Mouse (Mus musculus): ENCODE measurements around the gene Napsa.

Gene Napsa

DNA sequence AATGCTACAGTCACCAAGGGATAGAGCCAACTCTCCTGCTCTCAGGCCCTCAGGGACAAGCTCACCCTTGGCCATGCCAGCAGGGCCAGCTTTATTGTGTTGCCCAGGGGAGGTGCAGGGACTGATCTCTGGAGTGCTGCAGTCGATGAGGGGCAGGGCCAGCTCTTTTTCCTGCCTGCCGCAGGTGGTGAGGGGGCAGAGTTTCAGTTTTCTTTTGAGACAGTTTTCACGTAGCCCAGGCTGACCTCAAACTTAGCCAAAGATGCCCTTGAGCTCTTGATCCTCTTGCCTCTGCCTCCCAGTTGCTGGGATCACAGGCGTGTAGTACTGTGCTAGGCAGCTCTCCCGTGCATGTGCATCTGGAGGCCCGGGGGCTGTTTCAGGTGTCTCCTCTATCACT is 1.2 kb upstream of the Napsa start:
- no peak for DNase-seq (ENCODE audit: low spot score in 2 of 2)

DNA sequence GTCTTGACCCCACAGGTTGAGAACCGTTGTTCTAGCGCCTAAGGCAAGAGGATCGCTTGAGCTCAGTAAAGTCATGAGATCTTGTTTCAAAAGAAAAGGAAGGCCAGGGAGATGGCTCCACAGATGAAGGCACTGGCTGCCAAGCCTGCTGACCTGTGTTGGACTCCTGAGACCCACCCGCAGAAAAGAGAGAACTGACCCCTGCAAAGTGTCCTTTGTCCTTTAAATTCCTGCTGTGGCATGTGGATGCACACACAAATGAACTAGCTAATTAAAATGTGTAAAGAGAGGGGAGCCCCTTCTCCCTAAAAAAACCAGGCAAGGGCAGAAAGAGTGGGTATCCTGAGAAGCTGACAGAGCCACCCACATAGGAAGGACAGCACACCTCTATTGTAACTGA is 369 bp upstream of the Napsa start:
- no peak for DNase-seq (ENCODE audit: low spot score in 2 of 2)

DNA sequence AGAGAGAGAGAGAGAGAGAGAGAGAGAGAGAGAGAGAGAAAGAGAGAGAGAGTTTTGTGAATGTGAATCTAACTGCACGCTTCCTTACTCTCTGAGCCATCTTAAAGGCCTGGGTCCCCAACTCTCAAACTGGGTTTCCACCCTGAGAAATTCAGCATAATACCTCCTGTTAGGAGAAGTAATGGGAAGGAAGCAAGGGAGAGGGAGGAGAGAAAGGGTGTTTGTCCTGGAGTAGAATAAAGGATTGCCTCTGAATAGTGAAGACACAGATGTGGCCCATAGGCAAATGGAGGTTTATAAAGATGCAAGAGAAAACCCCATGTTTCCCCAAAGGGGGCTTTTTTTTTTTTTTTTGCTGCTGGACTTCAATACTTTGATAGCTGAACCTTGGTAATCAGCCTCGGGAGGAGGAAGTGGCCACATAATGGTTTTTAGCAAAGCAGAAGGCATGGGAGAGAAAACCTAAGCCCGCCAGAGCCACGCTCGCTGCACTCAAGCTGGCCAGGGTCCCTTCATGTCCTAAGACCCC is 840 bp downstream of the Napsa start:
- DNase-seq (ENCODE audit: low spot score in 2 of 2): no peak

DNA sequence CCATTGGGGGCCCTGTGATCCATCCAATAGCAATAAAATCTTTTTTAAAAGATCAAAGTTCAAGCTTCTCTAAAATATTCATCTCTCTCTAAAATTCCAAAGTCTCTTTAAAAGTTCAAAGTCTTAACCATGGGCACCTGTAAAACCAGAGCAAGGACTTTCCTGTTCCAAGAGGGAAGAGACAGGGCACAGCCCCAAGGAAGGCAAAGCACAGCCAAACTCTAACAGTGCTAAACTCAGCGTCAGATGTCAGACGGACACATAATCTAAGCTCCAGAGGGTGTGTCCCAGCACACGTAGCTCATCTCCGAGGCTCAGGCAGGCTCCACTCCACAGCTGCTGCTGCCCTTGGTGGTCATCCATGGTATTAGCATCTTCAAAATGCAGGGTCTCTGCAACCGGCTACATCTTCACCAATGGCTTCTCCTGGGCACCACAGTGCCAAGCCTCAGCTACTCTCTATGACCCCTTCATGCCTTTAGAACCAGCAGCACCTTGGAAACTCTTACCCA is 4.2 kb downstream of the Napsa start:
- DNase-seq (ENCODE audit: low spot score in 2 of 2): no peak

DNA sequence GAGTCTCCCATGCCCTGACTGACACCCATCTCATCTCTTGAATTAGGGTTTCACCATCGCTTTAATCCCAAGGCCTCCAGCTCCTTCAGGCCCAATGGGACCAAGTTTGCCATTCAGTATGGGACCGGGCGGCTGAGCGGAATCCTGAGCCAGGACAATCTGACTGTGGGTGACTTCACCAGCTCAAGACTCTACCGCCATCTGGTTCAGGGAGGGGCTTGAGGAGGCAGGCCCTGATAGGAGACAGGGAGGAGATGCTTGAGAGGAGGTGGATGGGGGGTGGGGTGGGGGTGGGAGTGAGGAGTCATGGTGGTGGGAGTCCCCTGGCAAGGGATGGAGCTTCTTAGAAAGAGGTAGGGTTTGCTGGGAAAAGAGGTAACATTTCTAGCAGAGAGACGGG is 9.5 kb downstream of the Napsa start:
- no peak for DNase-seq (ENCODE audit: low spot score in 2 of 2)

DNA sequence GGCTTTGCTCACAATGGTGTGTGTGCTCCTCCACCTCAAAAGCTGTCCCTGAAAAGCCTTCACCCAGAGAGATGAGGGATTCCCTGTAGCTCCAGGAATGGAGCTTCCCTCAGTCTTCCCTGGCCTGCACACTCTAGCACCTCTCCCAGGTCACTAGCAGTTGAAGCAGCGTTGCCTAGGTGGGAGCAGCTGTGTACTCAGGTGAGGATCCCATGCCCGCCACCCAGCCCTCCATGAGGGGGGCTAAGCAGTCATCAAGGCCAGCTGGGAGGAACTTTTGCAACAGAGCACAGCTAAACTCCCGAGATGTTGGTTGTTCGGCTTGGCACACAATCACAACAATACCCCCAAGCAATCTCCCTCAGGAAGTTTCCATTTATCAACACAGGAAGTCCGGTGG is 10.5 kb downstream of the Napsa start:
- DNase-seq (ENCODE audit: low spot score in 2 of 2): no peak

DNA sequence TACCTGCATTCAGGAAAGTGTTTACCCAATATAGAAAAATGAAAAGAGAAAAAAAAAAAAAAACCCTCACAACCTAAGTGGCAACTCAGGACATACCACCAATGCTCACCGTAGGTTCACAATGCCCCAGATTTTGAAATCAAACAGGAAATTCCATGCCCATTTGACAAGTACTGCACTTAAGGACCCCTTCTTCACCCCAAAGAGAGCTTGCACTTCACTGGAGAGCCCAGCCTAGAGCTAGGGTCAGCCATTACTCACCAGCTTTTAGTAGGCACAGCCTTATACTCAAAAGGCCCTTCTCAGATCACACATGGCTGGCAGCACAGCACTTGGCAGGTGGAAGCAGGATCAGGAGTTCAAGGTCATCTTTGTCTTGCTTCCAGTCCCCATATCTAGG is 11.0 kb downstream of the Napsa start:
- DNase-seq (ENCODE audit: low spot score in 2 of 2): no peak

DNA sequence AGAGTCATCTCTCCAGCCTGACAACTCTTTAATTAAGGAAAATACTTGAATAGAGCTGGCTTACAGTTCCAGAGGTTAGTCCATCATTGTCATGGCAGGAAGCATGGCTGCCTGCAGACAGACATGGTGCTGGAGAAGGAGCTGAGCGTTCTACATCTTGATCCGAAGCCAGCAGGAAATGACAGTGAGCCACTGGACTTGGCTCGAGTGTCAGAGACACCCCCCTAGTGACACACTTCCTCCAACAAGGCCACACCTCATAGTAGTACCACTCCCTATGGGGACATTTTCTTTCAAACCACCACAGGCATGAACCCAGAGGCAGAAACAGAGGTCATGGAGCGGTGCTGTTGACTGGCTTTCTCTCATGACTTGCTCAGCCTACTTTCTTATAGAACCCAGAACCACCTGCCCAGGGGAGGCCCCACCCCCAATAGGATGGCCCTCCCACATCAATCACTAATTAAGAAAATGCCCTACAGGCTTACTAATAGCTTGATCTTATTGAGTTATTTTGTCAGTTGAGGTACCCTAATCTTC is 12.2 kb downstream of the Napsa start:
- DNase-seq (ENCODE audit: low spot score in 2 of 2): no peak

DNA sequence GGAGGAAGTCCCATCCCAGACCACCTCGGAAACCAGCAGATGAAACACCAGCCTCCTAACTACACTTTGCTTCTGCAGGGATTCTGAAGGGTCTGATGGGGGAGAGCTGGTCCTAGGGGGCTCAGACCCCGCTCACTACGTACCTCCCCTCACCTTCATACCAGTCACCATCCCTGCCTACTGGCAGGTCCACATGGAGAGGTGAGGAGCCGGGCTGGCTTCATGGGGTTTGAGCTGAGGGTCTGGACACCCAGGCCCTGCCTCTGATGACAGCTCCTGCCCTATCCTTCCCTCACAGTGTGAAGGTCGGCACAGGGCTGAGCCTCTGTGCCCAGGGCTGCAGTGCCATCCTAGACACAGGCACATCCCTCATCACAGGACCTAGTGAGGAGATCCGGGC is 12.7 kb downstream of the Napsa start:
- no peak for DNase-seq (ENCODE audit: low spot score in 2 of 2)

DNA sequence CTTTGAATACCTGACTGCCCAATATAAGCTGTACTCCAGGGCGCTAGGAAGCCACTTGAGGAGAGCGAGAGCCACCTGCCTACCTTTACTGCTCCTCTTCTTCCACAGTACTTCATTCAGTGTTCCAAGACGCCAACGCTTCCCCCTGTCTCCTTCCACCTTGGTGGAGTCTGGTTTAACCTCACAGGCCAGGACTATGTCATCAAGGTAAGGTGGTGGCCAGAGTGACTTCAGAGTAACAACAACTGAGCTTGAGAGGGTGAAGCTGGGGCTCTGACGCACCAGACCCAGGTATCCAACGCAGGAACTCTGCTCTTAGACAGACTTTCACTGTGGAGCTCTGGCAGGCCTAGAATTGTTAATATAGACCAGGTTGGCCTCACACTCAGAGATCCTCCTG is 13.4 kb downstream of the Napsa start:
- no peak for DNase-seq (ENCODE audit: low spot score in 2 of 2)

DNA sequence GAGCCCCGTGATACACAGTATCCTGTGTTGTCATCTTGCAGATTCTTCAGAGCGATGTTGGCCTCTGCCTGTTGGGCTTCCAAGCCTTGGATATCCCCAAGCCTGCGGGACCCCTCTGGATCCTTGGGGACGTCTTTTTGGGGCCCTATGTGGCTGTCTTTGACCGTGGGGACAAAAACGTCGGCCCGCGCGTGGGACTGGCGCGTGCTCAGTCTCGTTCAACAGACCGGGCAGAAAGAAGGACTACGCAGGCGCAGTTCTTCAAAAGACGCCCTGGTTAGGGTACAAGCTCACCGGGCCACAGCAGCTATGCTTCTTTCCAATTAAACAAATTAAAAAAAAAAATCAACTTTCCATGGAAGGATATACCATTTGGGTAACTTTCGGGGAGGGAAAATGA is 14.3 kb downstream of the Napsa start:
- peak; percentile 42 to 67 for DNase-seq (ENCODE audit: low spot score in 2 of 2)

DNA sequence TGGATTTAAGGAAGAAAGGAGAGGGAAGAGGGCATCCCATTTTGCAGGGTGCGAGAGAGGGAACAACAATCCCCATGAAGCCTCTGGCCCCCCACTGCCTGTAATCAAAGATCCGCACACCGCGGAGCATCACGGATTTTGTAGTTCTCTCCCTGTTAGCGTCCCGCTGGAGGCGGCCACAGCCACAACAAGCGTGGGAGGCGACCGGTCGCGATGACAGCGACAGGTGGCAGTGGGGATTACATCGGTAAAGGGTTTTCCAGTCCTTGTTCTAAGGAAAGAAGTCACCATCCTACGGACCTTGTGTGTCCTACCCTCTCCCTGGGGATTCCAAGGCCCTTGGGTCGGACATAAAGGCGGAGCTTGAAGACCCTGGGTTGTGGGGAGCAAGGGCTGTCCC is 14.8 kb downstream of the Napsa start:
- peak; percentile 52 to 68 for DNase-seq (ENCODE audit: low spot score in 2 of 2)

DNA sequence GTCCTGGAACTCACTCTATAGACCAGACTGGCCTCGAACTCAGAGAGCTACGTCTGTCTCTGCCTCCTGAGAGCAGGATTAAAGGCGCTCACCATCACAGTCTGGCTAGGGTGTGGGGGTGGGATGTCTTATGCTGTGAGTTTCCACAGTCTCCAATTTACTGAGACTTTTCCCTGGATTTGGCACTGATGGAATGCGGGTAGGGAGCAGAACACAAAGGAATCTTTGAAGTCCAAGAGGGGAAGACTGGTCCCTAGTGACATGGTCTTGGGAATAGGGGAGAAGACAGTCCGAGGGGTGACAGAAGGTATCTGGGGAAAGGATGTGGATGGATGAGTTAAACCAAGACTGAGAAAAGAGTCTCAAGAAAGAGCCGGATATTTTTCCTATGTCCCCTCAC is 15.5 kb downstream of the Napsa start:
- DNase-seq (ENCODE audit: low spot score in 2 of 2): no peak

DNA sequence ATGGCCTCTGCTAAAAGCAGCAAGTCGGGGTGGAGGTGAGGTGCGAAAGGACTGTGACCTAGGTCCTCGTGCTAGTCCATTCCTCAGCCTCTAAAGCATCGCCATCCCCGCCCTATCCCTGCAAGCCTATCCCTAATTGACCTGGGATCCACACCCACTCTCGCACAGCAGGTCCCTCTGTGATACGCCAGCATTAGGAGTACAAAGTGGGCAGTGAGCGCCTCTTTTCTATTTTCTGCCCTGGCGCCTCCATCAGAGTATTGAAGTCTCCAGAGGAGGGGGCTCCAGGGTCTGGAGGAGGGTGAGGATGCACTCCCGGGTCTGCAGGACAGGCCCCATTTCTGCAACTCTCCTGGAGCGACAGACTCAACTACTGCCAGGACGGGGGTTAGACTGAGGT is 16.2 kb downstream of the Napsa start:
- no peak for DNase-seq (ENCODE audit: low spot score in 2 of 2)

DNA sequence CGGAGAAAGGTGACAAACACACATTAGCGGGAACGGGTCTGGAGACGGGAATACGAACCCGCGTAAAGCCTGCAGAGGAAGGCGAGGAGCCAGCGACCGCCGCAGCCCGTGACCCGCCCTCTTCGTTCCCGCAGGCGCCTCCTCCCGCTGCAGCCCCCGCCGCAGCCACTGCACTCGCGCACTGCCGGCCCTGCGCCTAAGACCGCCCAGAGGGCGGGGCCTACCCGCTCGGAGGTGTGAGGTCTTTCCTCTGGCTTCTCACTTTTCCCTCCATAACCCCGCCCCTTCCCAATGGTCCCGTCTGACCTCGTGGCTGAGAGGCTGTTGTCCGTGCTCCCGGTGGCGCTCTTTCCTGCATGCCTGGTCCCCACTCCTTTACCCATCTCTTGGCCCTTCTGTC is 17.0 kb downstream of the Napsa start:
- DNase-seq (ENCODE audit: low spot score in 2 of 2): peak; percentile 46 to 48

DNA sequence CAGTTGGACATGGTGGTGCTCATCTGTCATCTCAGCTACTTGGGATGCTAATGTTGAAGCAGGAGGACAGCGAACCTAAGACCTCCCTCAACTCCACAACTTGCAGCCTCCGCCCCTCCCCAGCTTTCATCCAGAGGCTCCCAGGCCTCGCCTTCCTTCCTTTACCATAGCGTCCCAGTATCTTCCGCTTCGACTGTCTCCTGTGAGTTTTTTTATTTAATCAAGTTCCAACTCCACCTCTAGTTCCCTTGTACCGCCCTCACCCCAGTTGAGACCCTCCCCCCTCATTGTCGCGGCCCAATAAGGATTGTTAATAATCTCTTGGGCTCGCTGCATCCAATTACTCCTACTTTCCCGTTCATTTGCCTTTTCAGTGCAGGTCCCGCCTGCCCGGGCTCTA is 17.8 kb downstream of the Napsa start:
- DNase-seq (ENCODE audit: low spot score in 2 of 2): no peak

DNA sequence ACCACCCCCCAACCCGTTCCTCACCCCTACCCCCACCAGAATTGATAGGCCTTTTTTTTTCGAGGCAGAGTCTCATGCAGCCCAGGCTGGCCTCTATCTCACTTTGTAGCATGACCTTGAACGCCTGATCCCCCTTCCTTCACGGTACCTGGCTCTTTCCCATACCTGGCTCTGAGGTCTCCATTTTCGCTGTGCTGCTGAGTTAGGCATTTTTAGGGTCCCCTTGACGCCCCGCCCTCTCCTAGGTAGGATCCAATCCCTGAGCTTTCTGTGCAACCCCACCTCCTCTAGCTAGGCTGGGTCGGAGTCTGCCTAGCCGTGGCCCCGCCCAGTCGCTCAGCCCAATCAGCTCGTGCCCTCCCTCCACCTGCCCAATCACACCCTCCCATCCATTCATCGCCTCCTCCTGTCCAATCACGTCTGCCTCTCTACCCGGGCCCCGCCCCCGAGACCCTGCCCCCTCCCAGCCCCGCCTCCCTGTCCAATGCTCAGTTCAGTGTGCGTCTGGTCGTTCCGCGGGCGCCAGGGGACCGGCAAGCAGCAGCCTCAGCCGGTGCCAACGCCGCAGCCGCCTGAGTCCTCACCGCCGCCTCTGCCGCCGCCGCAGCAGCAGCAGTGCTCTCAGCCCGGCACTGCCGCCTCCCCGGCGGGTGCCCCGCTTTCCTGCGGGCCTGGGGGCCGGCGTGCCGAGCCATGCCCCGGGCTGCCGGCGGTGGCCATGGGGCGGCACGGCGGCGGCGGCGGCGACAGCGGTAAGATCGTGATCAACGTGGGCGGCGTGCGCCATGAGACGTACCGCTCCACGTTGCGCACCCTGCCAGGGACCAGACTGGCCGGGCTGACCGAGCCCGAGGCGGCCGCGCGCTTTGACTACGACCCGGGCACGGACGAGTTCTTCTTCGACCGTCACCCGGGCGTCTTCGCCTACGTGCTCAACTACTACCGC is 18.5 kb downstream of the Napsa start, which contains the start of gene Kcnc3:
Kcnc3 (plus strand) TSS at position 263 of the 946 bp plus-strand sequence.
- DNase-seq (ENCODE audit: low spot score in 2 of 2): peak; percentile 75 to 81

DNA sequence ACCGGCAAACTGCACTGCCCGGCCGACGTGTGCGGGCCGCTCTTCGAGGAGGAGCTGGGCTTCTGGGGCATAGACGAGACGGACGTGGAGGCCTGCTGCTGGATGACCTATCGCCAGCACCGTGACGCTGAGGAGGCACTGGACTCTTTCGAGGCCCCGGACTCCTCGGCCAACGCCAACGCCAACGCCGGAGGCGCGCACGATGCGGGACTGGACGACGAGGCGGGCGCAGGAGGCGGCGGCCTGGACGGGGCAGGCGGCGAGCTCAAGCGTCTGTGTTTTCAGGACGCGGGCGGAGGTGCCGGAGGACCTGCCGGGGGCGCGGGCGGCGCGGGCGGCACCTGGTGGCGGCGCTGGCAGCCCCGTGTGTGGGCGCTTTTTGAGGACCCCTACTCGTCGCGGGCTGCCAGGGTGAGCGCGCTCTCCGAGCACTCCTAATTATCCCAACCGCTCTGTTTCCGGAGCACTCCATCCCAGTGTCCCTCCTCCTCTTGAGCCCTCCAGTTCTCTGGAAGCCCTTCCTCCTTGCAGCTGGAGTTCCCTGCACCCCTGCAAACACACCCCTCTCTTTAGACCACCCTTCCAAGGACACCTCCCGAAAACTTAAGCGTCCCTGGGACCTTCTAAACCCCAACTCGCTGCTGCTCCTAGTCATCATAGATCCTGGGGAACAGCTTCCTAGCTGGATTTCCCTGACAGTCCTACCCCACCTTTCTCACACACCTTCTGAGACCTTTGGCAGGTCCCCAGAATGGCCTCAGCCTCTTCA is 19.4 kb downstream of the Napsa start:
- DNase-seq (ENCODE audit: low spot score in 2 of 2): no peak

DNA sequence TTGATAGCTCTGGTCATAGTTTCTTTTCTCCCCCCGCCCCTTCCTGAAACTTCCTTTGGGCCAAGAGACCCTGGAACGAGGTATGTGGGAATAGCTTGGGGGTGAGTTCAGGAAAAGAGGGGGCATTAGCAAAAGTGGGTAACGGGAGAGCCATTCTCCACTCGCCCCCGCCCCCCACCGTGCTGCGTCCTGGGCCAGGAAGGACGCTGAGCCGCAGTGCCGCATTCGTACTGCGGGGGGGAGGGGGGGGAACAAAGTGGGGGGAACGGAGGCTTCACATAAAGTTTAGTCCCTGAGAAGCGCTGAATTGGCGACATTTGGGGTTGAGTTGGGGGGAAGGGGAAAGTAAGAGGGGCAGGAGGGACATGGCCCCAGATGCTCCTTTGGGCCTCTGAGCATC is 20.9 kb downstream of the Napsa start:
- DNase-seq (ENCODE audit: low spot score in 2 of 2): no peak

DNA sequence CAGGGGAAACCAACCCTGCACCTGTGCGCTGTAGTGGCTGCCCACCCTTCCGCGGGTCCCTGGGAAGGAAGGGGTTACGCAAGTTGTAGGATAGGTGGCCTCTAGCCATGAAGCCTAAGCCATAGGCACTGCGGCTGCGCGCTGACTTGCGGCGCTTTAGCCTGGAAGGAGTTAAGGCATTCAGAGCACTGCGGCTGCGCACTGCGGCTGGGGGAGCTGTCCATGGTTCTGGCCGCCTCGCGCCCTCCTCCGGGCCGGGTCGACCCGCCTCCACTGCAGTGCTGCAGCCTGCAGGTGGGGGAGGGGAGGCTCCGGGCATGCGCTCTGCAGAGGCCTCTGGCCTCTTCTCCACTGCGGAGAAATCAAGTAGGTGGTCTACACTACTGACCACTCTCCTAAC is 21.6 kb downstream of the Napsa start:
- peak; percentile 78 to 84 for DNase-seq (ENCODE audit: low spot score in 2 of 2)

DNA sequence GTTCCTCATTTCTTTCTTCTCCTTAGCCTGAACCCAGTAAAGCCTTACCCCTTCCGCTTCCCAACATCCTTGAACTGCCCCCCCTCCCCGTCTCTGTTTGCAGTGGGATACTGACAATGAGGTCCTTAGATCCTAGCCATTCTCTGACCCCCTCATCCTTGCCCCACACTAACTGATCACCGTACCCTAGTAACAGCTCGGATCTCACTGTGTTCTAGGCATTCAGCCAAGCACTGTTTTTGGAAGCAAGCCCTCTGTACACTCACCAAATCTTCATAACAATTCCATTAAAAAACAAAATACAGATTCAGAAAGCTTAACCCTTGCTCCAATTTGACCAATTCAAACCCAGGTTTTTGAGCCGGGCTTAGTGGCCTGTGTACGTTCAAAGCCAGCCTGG is 22.1 kb downstream of the Napsa start:
- DNase-seq (ENCODE audit: low spot score in 2 of 2): no peak

DNA sequence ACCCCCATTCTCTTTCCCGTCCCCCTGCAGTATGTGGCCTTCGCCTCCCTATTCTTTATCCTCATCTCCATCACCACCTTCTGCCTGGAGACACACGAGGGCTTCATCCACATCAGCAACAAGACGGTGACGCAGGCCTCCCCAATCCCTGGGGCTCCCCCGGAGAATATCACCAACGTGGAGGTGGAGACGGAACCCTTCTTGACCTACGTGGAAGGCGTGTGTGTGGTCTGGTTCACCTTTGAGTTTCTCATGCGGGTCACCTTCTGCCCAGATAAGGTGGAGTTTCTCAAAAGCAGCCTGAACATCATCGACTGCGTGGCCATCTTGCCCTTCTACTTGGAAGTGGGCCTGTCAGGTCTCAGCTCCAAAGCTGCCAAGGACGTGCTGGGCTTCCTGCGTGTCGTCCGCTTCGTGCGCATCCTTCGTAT is 23.0 kb downstream of the Napsa start:
- no peak for DNase-seq (ENCODE audit: low spot score in 2 of 2)

Data from frontal cortex, postnatal 25 days (tissue).